Mouse (Mus musculus) B cell, adult 2 months (primary cell): ENCODE measurements around the gene Cdk2ap2.

Experiments
- DNase-seq, 2 experiments: peaks; one replicate each; pipeline ENCODE4 v3.0.0; 2022

The Cdk2ap2 gene

GRCm38 (mm10) chr19:4119716-4120487 is 22.9 kb downstream of the Cdk2ap2 start:
- DNase-seq, result no peak

- DNase-seq, result peak; percentile 17 to 26
Measured at GRCm38 (mm10) chr19:4120496-4120895, 23.5 kb downstream of the Cdk2ap2 start.

GRCm38 (mm10) chr19:4121097-4121805 is 24.3 kb downstream of the Cdk2ap2 start:
- peak; percentile 95 to 98 for DNase-seq

GRCm38 (mm10) chr19:4121896-4122295 is 24.9 kb downstream of the Cdk2ap2 start:
- peak; percentile 55 to 56 for DNase-seq

- peak; percentile 42 to 44 for DNase-seq
Measured at GRCm38 (mm10) chr19:4122411-4123370, 25.7 kb downstream of the Cdk2ap2 start.

GRCm38 (mm10) chr19:4124432-4124831 is 27.4 kb downstream of the Cdk2ap2 start:
- DNase-seq, result no peak

GRCm38 (mm10) chr19:4125268-4125667 is 28.3 kb downstream of the Cdk2ap2 start:
- peak in 1 of 2 experiments; percentile 28 for DNase-seq

GRCm38 (mm10) chr19:4125741-4126696 is 29.0 kb downstream of the Cdk2ap2 start, which contains the start of gene Aip:
Gene Aip, minus strand, starts transcription at chr19:4125858.
- peak; percentile 99 for DNase-seq

- DNase-seq, result no peak
Measured at GRCm38 (mm10) chr19:4126759-4127495, 29.9 kb downstream of the Cdk2ap2 start.

- DNase-seq, result no peak
Measured at GRCm38 (mm10) chr19:4129462-4129861, 32.5 kb downstream of the Cdk2ap2 start.

GRCm38 (mm10) chr19:4130106-4130505 is 33.1 kb downstream of the Cdk2ap2 start:
- no peak for DNase-seq

- DNase-seq, result no peak
Measured at GRCm38 (mm10) chr19:4131075-4131474, 34.1 kb downstream of the Cdk2ap2 start.

- no peak for DNase-seq
Measured at GRCm38 (mm10) chr19:4131768-4132167, 34.8 kb downstream of the Cdk2ap2 start.

GRCm38 (mm10) chr19:4134354-4134753 is 37.4 kb downstream of the Cdk2ap2 start:
- no peak for DNase-seq

GRCm38 (mm10) chr19:4135229-4135962 is 38.4 kb downstream of the Cdk2ap2 start:
- peak in 1 of 2 experiments; percentile 26 for DNase-seq

GRCm38 (mm10) chr19:4135963-4136345 is 39.0 kb downstream of the Cdk2ap2 start:
- DNase-seq, result peak; percentile 56 to 58

GRCm38 (mm10) chr19:4136463-4136862 is 39.5 kb downstream of the Cdk2ap2 start:
- no peak for DNase-seq

GRCm38 (mm10) chr19:4137913-4138312 is 40.9 kb downstream of the Cdk2ap2 start:
- DNase-seq, result peak; percentile 47 to 53

GRCm38 (mm10) chr19:4139446-4139845 is 42.5 kb downstream of the Cdk2ap2 start, which contains the start of gene Gpr152:
Gene Gpr152, plus strand, starts transcription at chr19:4139787.
- no peak for DNase-seq

GRCm38 (mm10) chr19:4140147-4140546 is 43.2 kb downstream of the Cdk2ap2 start:
- DNase-seq, result no peak
